Mouse (Mus musculus): ENCODE measurements around the gene Duxbl1. TPM values are rescaled to one million over a fixed set of nuclear protein-coding genes. Genes with fewer than 3 reads are reported as not detected.
"Not testable (repeated sequence)": the region's sequence is repeated elsewhere in the genome, so short reads cannot be mapped to it uniquely, and the experiment has no call there.

The Duxbl1 gene
- 0.40 and 0.71 TPM in 2 replicates for polyA plus RNA-seq (2015; fragmentation: Nextera tagmentation; extraction: Ambion mirVana)

DNA sequence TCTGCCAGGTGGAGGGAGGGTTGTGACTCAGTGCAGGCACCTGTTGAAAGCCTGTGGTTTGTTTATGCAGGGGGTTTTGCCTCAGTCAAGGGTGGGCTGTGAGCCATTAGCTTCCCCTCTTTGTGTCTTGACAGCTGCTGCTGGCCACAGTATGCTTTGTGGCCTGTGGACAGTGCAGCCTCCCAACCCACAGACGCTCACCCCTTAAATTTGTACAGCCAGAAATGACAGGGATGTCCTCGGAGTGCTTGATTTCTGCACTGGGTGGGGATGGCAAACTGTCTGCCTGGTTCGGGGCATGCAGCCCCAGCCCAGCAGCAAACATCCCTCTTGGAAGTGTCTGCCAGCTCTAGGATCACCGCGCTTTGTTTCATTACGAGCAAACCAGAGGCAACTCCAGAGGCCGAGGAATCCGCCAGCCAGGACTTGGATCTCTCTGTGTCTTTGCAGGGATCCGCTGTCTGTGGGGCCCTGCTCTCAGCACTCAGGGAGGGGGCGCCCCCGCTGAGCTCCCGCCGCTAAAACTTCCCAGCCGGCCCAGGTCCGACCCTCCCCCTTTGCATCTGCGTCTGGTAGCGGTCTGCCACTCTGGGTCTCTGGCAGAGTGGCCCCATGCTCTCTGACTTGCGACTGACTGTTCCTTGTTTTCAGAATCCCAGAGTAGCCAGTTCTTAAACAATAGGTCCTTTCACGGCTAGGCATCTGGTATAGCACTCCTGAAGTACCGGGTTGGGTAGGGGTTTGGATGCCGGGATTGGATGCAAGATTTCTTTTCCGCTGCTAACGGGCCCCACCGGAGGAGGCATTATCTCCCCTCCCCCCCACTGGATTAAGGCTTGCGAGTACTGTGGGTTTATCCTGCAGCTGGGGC is at the start of gene Duxbl1:
Gene Duxbl1 (plus strand): TSS at position 207 of the 871 bp plus-strand sequence.
- not testable (repeated sequence) for H3K27me3 ChIP-seq (replicated peaks; ENCODE audit: control insufficient read depth, insufficient read depth, low read length); H3K27ac ChIP-seq (ENCODE audit: low read length); H3K9ac ChIP-seq (ENCODE audit: low read depth, low read length); H3K4me3 ChIP-seq (ENCODE audit: low read length); H3K36me3 ChIP-seq (ENCODE audit: control insufficient read depth, insufficient read depth, low read length); H3K4me1 ChIP-seq (ENCODE audit: control insufficient read depth, insufficient read depth, low read length); H3K9me3 ChIP-seq (ENCODE audit: control insufficient read depth, low read length)
- peak; percentile 70 for ATAC-seq
- H3K4me2 ChIP-seq (ENCODE audit: low read depth, low read length): peak within 1 kb of the TSS; percentile 32; the same call in 1 of the 2 replicates
- WGBS: no CpG with 5 or more reads among the region's 25 CpGs

DNA sequence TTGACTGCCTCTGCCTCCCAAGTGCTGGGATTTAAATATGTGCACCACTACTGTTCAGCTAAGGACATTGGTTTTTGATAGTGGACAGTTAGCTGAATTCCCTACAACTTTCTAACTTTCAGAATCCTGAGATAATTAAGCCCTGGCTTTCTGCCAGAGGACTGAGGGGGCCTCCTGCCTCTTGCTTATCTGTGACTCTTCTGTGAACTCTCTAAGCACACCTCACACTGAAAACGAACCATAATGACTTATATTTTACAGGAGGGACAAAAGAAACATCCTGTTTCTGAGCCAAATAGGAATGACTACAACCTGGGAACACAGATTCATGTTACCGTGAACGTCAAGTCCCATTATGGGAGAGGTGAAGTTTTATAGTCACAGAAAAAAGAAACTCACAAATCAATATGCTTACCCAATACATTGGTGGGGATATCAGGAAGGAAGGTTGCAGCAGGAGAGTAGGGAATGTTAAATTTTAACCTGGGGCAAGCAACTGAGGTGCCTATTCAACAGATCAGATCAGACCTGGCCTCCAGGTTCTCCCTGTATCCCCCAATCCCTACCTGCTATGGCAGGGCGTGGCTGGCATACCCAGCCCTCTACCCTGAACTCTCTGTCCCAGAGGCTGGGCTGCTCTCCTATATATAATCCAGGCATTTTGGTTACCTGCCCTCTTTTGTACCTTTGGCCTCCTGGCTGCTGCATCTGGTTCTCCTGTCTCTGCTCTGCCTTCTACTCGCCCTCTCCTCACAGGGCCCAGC is 41.3 kb upstream of the Duxbl1 start:
- H3K4me2 ChIP-seq (ENCODE audit: low read depth, low read length); H3K27ac ChIP-seq (ENCODE audit: low read length); H3K36me3 ChIP-seq (ENCODE audit: control insufficient read depth, insufficient read depth, low read length); H3K27me3 ChIP-seq (replicated peaks; ENCODE audit: control insufficient read depth, insufficient read depth, low read length); H3K4me3 ChIP-seq (ENCODE audit: low read length); H3K4me1 ChIP-seq (ENCODE audit: control insufficient read depth, insufficient read depth, low read length); H3K9ac ChIP-seq (ENCODE audit: low read depth, low read length); H3K9me3 ChIP-seq (ENCODE audit: control insufficient read depth, low read length): not testable (repeated sequence)
- no CpG with 5 or more reads among the region's 5 CpGs for WGBS
- peak; percentile 96 for ATAC-seq

DNA sequence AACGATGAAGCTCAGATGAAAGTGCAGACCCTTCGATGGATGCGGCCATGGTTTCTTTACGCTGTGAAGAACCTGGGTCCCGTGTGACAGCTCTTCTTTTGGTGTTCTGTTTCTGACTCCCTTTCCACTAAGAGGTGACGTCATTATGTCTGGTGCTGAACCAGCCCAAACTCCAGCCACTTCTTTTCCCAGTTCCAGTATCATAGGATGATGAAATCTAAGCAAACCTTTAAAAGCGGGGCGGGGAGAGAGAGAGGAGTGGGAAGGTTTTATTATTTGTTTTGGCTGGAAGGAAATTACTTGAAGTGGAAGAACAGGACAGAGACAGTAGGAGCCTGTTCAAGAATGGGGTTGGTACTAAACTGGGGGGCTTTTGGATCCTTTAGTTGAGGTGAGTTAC is 40.4 kb upstream of the Duxbl1 start, which contains the start of gene Cphx1:
Gene Cphx1 (plus strand): TSS at position 301 of the 400 bp plus-strand sequence.
- H3K36me3 ChIP-seq (ENCODE audit: control insufficient read depth, insufficient read depth, low read length); H3K27me3 ChIP-seq (replicated peaks; ENCODE audit: control insufficient read depth, insufficient read depth, low read length); H3K4me3 ChIP-seq (ENCODE audit: low read length); H3K9ac ChIP-seq (ENCODE audit: low read depth, low read length); H3K4me1 ChIP-seq (ENCODE audit: control insufficient read depth, insufficient read depth, low read length); H3K9me3 ChIP-seq (ENCODE audit: control insufficient read depth, low read length); ATAC-seq; H3K27ac ChIP-seq (ENCODE audit: low read length); H3K4me2 ChIP-seq (ENCODE audit: low read depth, low read length): not testable (repeated sequence)
- WGBS: no CpG with 5 or more reads among the region's 8 CpGs

DNA sequence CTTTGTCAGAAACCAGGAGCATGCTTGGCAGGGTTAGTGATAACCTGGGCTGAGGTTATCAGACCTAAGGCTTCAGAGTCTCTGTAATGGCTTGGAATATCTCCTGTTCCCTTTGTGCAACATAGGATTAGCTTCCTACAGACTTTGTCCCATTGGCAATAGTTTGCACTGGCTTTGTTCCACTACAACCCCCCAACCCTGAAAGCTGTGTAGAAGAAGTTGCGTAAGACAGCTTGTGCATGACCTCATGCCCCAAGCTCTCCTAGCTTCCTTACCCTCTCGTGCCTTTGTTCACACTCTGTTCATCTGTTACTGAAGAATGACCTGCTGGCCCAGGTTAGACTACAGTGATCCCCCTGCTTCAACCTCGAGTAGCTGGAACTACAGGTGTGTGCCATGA is 20.5 kb upstream of the Duxbl1 start:
- WGBS: no CpG with 5 or more reads among the region's 3 CpGs
- not testable (repeated sequence) for H3K4me2 ChIP-seq (ENCODE audit: low read depth, low read length); H3K36me3 ChIP-seq (ENCODE audit: control insufficient read depth, insufficient read depth, low read length); H3K9ac ChIP-seq (ENCODE audit: low read depth, low read length); H3K27me3 ChIP-seq (replicated peaks; ENCODE audit: control insufficient read depth, insufficient read depth, low read length); H3K4me1 ChIP-seq (ENCODE audit: control insufficient read depth, insufficient read depth, low read length); H3K9me3 ChIP-seq (ENCODE audit: control insufficient read depth, low read length); H3K27ac ChIP-seq (ENCODE audit: low read length); H3K4me3 ChIP-seq (ENCODE audit: low read length)
- ATAC-seq: peak; percentile 53; the same call in 1 of the 2 replicates

DNA sequence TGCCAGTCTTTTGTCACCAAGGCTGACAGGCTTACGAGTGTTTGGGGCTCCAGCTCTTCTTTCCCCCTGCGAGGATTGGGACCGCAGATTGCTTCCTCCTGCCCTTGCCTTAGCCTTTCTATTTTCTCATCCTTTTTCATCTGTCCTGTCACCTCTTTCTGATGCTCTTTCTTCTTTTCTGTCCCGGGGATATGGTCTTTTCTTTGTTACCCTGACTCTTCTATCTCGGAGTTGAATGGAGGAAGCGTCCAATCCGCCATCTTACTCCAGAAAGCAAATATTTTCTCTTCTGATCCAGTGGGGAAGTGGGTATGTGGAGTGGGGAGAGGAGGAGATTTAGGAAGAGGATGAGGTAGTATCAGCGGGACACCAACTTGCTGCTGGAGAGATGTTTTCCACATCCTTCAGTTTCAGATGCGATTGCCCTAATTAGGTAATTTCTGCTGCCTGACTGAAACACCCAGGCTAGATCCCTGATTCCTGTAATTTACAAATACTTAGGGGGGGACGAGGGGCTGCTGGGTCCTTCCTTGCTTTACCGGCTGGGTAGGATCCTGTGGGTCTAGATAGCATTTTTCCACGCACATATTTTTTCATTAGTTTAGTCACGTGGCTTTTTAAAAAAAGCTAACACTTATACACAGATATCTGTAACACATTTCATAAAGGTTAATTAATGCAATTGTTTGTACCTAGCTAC is 1.0 kb downstream of the Duxbl1 start:
- not testable (repeated sequence) for H3K27me3 ChIP-seq (replicated peaks; ENCODE audit: control insufficient read depth, insufficient read depth, low read length); H3K9me3 ChIP-seq (ENCODE audit: control insufficient read depth, low read length); H3K27ac ChIP-seq (ENCODE audit: low read length); H3K9ac ChIP-seq (ENCODE audit: low read depth, low read length); H3K4me3 ChIP-seq (ENCODE audit: low read length); H3K4me1 ChIP-seq (ENCODE audit: control insufficient read depth, insufficient read depth, low read length); H3K36me3 ChIP-seq (ENCODE audit: control insufficient read depth, insufficient read depth, low read length)
- WGBS: 7% methylated on average over 6 of the region's 13 CpGs
- peak overlapping the region; percentile 32; the same call in 1 of the 2 replicates for H3K4me2 ChIP-seq (ENCODE audit: low read depth, low read length)
- ATAC-seq: peak; percentile 31

- H3K4me1 ChIP-seq (ENCODE audit: control insufficient read depth, insufficient read depth, low read length); H3K4me3 ChIP-seq (ENCODE audit: low read length); H3K36me3 ChIP-seq (ENCODE audit: control insufficient read depth, insufficient read depth, low read length); H3K9ac ChIP-seq (ENCODE audit: low read depth, low read length); H3K9me3 ChIP-seq (ENCODE audit: control insufficient read depth, low read length); H3K27ac ChIP-seq (ENCODE audit: low read length); H3K27me3 ChIP-seq (replicated peaks; ENCODE audit: control insufficient read depth, insufficient read depth, low read length); H3K4me2 ChIP-seq (ENCODE audit: low read depth, low read length): not testable (repeated sequence)
- 0 out of 2 replicates have a peak, but pooled peaks have one; percentile 21 for ATAC-seq
- WGBS: 52% methylated on average over 5 of the region's 9 CpGs
These were observed 3.5 kb downstream of the Duxbl1 start for GRCm38 (mm10) chr14:25981880-25982279.

- H3K9ac ChIP-seq (ENCODE audit: low read depth, low read length); H3K36me3 ChIP-seq (ENCODE audit: control insufficient read depth, insufficient read depth, low read length); H3K9me3 ChIP-seq (ENCODE audit: control insufficient read depth, low read length); H3K27me3 ChIP-seq (replicated peaks; ENCODE audit: control insufficient read depth, insufficient read depth, low read length); H3K4me3 ChIP-seq (ENCODE audit: low read length); ATAC-seq; H3K27ac ChIP-seq (ENCODE audit: low read length); H3K4me2 ChIP-seq (ENCODE audit: low read depth, low read length); H3K4me1 ChIP-seq (ENCODE audit: control insufficient read depth, insufficient read depth, low read length): not testable (repeated sequence)
- no CpG with 5 or more reads among the region's 2 CpGs for WGBS
These were observed 29.1 kb downstream of the Duxbl1 start for GRCm38 (mm10) chr14:26007462-26007861.

DNA sequence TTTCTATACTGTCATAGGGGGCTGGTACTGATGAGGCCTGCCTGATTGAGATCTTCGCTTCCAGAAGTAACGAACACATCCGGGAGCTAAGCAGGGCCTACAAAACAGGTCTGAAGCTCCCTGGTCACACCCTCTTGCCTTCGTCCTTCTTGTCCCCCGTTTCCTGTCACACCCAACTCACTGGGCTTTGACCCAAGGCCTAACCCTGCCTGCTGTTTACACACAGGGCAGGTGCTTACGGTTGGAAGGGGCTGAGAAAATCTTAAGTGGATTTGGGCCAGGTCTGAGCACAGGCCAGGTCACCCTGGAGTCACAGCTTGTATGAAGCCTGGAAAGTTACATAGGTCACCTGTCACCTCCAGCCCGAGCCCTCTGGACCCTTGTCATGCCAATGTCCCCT is 38.0 kb downstream of the Duxbl1 start:
- H3K27me3 ChIP-seq (replicated peaks; ENCODE audit: control insufficient read depth, insufficient read depth, low read length); ATAC-seq; H3K4me1 ChIP-seq (ENCODE audit: control insufficient read depth, insufficient read depth, low read length); H3K4me3 ChIP-seq (ENCODE audit: low read length); H3K9me3 ChIP-seq (ENCODE audit: control insufficient read depth, low read length); H3K4me2 ChIP-seq (ENCODE audit: low read depth, low read length); H3K9ac ChIP-seq (ENCODE audit: low read depth, low read length); H3K27ac ChIP-seq (ENCODE audit: low read length); H3K36me3 ChIP-seq (ENCODE audit: control insufficient read depth, insufficient read depth, low read length): not testable (repeated sequence)
- no CpG with 5 or more reads among the region's 7 CpGs for WGBS

- WGBS: no CpG with 5 or more reads among the region's 9 CpGs
- H3K36me3 ChIP-seq (ENCODE audit: control insufficient read depth, insufficient read depth, low read length); H3K9ac ChIP-seq (ENCODE audit: low read depth, low read length); H3K4me1 ChIP-seq (ENCODE audit: control insufficient read depth, insufficient read depth, low read length); H3K9me3 ChIP-seq (ENCODE audit: control insufficient read depth, low read length); ATAC-seq; H3K27me3 ChIP-seq (replicated peaks; ENCODE audit: control insufficient read depth, insufficient read depth, low read length); H3K4me3 ChIP-seq (ENCODE audit: low read length); H3K27ac ChIP-seq (ENCODE audit: low read length); H3K4me2 ChIP-seq (ENCODE audit: low read depth, low read length): not testable (repeated sequence)
These were observed 43.2 kb downstream of the Duxbl1 start for GRCm38 (mm10) chr14:26021555-26021954.

All from intestine, embryonic 16.5 days (tissue).